Mouse (Mus musculus) lung, adult 10 weeks (tissue): ENCODE data around the gene Prkx. TPM values are rescaled to one million over a fixed set of nuclear protein-coding genes. Genes with fewer than 3 reads are reported as not detected.

Source experiments
- polyA plus RNA-seq: library from polyadenylated mRNA; stranded (reverse); fragments of 350-450 nt; fragmentation: Illumina TruSeq; extraction: RNeasy Lipid Tissue Mini Kit (QIAGEN cat#74804); gene quantifications from one replicate; pipeline ENCODE4 v1.2.3, GENCODE M21; 2014; ENCODE audit warnings: low read depth, low replicate concordance; ENCODE audit not compliant: insufficient read depth

Gene Prkx
- 10.8 TPM for polyA plus RNA-seq

DNA sequence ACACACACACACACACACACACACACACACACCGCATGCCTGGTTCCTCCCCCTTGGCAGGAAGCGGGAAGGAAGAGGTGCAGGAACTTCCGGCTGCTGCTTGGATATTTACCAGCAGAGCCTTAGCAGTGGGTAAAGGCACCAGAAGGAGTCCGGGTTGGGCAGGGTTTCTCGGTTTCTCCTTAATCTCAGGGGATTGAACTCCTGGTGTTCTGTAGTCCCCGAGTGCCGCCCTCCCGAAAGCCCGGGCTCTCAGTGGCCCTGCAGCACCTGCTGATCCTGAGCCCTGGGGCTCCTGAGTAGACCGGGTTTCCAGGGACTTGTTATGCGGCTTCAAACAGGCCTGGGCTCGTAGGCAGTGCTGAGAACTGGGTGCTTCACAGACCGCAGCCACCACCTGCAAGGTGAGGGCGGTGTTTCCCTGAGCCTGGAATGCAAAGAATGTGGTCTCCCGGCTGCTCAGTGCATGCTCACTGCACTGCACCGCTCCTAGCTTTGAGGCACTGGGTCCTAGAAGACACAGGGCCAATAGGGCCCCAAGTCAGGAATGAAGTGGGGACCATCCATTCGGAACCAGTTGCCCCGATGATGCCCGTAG lies at the start of gene Prkx:
Prkx (minus strand) TSS at position 41 of the 598 bp plus-strand sequence.

Other genes with a start within 250 kb of the Prkx start
- not detected for gene Pbsn, start 57.3 kb upstream of the Prkx start, polyA plus RNA-seq
- gene Gm14744, start 68.5 kb upstream of the Prkx start, polyA plus RNA-seq = not detected
- not detected for gene 5430402E10Rik, start 128.8 kb upstream of the Prkx start, polyA plus RNA-seq